Mouse (Mus musculus) olfactory bulb, adult 2 months (tissue): ENCODE measurements around the gene Lrrc38.

Experiments used
- CTCF ChIP-seq: fragments of 200-500 bp; IDR thresholded peaks from 2 replicates; pipeline ENCODE4 v1.5.1; 2012; ENCODE audit warnings: low read depth, mild to moderate bottlenecking, low read length, moderate library complexity; ENCODE audit not compliant: insufficient read depth
- POLR2A ChIP-seq: fragments of 200-500 bp; IDR thresholded peaks from 2 replicates; pipeline ENCODE4 v1.6.1; 2012; ENCODE audit warnings: mild to moderate bottlenecking, low read depth, low read length, moderate library complexity; ENCODE audit not compliant: insufficient read depth

DNA sequence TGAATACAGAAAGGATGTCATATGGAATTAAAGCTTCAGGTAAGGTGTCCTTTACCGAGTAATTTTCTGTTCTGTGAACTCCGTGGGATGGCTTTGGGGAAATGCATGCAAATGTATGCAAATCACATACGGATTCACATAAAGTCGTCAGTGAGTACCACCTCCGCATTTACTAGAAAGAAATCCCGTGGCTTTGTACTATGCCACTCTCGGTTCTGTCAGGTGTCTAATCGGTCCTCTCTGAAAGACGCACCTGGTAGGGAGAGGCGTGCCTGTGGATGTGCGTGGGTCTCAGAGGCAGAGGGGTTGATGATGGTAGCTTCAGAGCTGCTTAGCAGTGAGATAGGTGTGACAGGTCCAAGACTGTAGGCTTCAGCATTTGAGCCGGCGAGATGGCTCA lies 9.7 kb upstream of the Lrrc38 start:
- TF ChIP-seq CTCF (no peak), POLR2A (no peak)
